Mouse (Mus musculus) layer of hippocampus, postnatal 10 days (tissue): ENCODE data around the gene Nup210l. TPM values are rescaled to one million over a fixed set of nuclear protein-coding genes. Genes with fewer than 3 reads are reported as not detected.

ENCODE experiments used
- DNase-seq, 2 experiments: peaks; one replicate each; pipeline ENCODE4 v3.0.0; 2021; ENCODE audit warnings: low spot score in 2 of 2
- total RNA-seq, 2 experiments: library from RNA; stranded (reverse); gene quantifications; 2 replicates each; pipeline ENCODE4 v1.2.3; 2021

Gene Nup210l
- total RNA-seq, 2 experiments from 2014 or later = 0.36 to 0.50 TPM

DNA sequence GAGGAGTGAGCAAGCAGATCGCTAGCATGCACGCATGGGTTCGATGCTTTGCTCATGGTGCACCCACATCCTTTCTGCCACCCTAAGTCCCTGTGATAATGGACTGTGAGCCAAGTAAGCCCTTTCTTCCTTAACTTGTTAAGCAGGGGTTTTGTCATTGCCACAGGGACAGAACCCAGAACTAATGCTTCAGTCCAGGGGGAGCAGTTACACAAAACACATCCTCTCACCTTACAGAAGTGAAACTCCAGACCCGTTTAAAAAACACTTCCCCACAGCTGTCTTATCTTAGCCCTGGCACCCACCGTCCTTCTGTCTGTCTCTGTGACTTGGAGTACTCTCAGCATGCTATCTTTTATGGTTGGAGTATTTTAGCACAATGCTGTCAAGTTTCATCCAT lies 52.1 kb downstream of the Nup210l start:
- no peak for DNase-seq

DNA sequence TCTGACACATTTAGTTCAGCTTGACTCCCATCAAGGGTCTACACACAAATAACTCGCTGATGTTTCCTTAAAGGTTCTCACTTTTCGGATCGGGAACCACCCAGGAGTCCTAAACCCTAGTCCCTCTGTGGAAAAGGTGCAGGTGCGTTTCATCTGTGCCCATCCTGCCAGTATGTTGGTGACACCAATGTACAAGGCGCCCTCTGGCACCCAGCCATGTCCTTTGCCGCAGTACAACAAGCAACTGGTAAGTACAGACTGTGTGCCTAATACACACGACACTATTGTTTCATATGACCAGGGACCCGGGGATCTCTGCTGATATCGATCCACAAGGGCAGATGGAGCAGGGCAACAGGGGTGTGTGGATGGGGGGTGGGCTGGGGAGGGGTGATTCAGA lies 55.8 kb downstream of the Nup210l start:
- no peak for DNase-seq

- no peak for DNase-seq
Measured at GRCm38 (mm10) chr3:90161541-90161940, 57.6 kb downstream of the Nup210l start.

- no peak for DNase-seq
Measured at GRCm38 (mm10) chr3:90179566-90179965, 75.6 kb downstream of the Nup210l start.

- DNase-seq = no peak
Measured at GRCm38 (mm10) chr3:90183581-90183980, 79.6 kb downstream of the Nup210l start.

GRCm38 (mm10) chr3:90190859-90191510 lies 87.1 kb downstream of the Nup210l start:
- DNase-seq = no peak

GRCm38 (mm10) chr3:90194759-90195158 lies 90.8 kb downstream of the Nup210l start:
- no peak for DNase-seq

GRCm38 (mm10) chr3:90195644-90196043 lies 91.7 kb downstream of the Nup210l start:
- no peak for DNase-seq

DNA sequence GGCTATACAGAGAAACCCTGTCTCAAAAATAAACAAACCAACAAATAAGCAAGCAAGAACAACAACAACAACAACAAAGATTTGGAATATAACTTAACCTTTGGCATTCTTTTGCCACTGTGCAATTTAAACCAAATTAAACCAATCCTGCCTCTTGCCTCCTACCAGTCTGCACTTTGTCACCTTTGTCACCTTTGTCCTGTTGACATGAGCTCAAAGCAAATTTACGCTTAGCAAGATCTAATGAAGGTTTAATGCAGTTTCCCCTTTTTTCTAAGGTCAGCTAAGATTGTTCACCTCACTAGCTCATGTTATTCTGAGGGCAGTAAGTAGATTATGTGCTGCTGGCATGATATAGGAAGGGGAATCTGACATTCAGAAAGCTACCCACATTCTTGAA lies 93.6 kb downstream of the Nup210l start:
- DNase-seq = no peak

DNA sequence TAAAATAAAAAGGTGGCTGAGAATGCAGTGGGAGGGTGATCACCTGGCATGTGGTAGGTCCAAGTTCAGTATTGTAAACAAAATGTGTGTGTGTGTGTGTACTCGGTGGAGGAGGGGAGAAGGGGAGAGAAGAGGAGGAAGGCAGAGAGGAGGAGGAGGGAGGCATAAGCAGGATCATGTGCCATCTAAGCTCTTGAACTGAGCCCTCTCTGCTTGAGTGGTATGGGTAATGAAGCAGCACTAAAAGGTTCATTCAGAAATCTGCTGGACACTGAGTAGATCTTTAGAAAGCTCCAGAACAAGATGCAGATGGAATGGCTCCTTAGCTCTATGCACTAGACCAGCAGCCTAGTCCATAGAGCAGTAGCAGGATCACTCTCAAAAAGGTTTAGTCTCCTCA lies 99.0 kb downstream of the Nup210l start:
- DNase-seq = no peak

DNA sequence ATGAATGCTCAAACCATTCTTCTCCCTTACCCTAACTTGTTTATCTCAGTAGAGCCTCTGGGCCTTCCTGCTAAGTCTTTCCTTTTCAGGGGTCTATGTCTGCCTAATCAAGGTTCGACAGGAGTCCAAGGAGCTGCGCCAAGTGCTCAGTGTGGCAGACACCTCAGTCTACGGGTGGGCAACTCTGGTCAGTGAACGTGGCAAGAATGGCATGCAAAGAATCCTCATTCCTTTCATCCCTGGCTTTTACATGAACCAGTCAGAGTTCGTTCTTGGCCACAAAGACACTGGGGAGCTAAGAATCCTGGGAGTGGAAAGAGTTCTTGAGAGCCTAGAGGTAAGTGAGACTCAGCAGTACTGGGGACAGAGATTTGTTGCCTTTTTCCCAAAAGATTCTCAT lies 99.7 kb downstream of the Nup210l start:
- DNase-seq = no peak

- no peak for DNase-seq
Measured at GRCm38 (mm10) chr3:90204582-90204981, 100.7 kb downstream of the Nup210l start.

GRCm38 (mm10) chr3:90208662-90209061 lies 104.7 kb downstream of the Nup210l start:
- no peak for DNase-seq

DNA sequence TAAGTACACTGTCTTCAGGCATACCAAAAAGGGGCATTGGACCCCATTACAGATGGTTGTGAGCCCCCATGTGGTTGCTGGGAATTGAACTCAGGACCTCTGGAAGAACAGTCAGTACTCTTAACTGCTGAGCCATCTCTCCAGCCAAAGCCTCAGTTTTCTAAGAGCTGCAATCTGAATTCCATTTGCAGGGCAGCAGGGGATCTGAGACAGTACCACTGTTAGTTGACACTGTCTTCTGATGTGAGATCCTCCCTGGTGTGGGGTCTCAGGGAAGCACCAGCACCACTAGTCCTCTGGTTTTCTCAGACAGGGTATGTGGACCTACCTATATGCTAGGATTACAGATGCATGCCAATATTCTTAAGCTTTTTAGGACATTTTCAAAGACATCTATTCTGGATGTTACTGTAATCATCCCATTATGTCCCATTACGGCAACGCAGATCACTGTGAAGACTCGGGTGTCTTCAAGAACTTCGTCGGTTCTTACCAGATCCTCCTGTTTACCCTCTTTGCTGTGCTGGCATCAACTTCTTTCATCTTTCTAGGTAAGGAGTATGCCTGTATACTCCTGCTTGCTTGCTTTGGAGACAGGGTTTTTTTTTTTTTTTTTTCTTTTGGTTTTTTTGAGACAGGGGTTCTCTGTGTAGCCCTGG lies 106.1 kb downstream of the Nup210l start:
- no peak for DNase-seq

- no peak for DNase-seq
Measured at GRCm38 (mm10) chr3:90211475-90212398, 107.8 kb downstream of the Nup210l start.

GRCm38 (mm10) chr3:90212723-90213122 lies 108.8 kb downstream of the Nup210l start:
- no peak for DNase-seq

- DNase-seq = peak; percentile 82 to 89
Measured at GRCm38 (mm10) chr3:90213377-90213866, 109.5 kb downstream of the Nup210l start, which contains the start of the genes Rps27 and Rab13. Gene Rps27 (minus strand): TSS chr3:90213651. Gene Rab13 (plus strand): TSS chr3:90213695.

- no peak for DNase-seq
Measured at GRCm38 (mm10) chr3:90213956-90214684, 110.2 kb downstream of the Nup210l start.

DNA sequence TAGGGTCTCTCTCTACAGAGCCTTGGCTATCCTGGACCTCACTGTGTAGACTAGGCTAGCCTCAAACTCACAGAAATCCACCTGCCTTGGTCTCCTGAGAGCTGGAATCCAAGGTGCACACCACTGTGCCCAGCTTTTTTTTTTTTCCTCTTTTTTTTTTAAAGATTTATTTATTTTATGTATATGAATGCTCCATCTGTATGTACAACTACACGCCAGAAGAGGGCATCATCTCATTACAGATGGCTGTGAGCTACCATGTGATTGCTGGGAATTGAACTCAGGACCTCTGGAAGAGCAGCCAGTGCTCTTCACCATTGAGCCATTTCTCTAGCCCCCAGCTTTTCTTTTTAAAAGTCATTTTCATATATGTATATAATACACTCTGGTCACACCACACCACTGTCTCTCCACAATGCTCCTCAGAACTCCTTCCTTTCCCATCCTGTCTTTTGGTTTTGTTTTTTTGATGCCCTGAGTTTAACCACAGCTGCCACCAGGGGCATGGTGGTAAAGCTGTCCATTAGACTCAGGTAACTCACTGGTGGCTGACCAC lies 112.0 kb downstream of the Nup210l start:
- no peak for DNase-seq

DNA sequence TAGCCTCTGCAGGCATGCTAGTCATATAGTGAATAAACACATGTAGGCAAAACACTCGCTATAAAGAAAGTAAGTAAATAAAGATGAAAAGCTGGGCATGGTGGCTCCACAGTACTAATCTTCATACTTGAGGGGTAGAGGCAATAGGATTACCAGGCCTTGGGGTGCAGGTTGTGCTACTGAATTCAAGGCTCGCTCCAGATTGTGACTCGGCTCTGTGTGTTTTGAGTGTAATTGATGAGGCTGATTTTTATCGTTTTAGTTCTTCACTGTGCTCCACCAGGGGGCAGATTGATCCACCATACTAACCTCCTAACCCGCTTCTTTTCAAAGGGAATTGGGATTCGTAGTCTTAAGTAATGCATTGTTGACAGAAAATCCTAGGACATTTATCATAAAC lies 116.2 kb downstream of the Nup210l start:
- DNase-seq = peak; percentile 47 to 66

- peak; percentile 57 to 67 for DNase-seq
Measured at GRCm38 (mm10) chr3:90220531-90220951, 116.6 kb downstream of the Nup210l start.
